19 mouse cellular contexts compared by ENCODE assay signal in the genomic region with DNA sequence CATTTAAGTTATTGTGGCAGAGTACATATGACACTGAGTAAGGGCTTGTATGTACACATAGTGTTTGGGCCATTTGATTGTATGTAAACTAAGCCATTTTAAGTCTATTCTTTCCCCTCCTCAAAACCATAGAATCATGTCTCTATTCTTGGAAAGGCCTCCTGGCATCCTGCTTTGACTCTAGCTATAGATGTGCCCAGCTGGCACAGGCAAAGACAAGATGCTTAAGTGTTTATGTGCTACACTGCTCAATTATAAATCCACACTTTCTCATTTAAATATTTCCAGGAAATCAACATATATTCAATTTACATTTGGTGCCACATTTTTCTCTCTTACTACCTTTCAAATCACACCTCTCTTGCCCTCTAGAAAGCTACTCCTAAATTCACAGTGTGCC.
DNase-seq lines count a peak whose midpoint lies in the region; ATAC-seq and TF ChIP-seq lines count a peak whose summit lies in the region.
"Had no signal": no experiment of that assay in that cellular context is flagged by ENCODE, and none has a peak within 500 bp of the region (broad histone marks: within the 10 kb centered on the region; RNA-seq: fewer than 3 reads in every experiment).

No protein-coding gene starts in this region.

- no peaks in the 10 kb centered on the region for H3K27me3 ChIP-seq in forebrain, embryonic 15.5 days
- peaks cover 12% of the 10 kb centered on the region for H3K27me3 ChIP-seq in forebrain, embryonic 12.5 days
- no peaks in the 10 kb centered on the region for H3K27me3 ChIP-seq in forebrain, postnatal 0 days (ENCODE audit: insufficient read depth, low read length)
- peaks cover 9% of the 10 kb centered on the region; the same call in 1 of the 2 replicates for H3K27me3 ChIP-seq in forebrain, embryonic 10.5 days (ENCODE audit: poor library complexity, severe bottlenecking)
- H3K27me3 ChIP-seq: embryonic facial prominence, embryonic 13.5 days; embryonic facial prominence, embryonic 15.5 days had no signal

- DNase-seq in forebrain, postnatal 0 days, result peak; percentile 6
- DNase-seq in forebrain, embryonic 10.5 days (ENCODE audit: extremely low spot score, low spot score), result no peak
- no peak for DNase-seq in adrenal gland, postnatal 36 days
- DNase-seq: adrenal gland, adult 2 months; adrenal gland, postnatal 10 days; adrenal gland, postnatal 25 days; cerebellum, adult 11 months; cerebellum, adult 18-20 months; cerebellum, adult 8-10 months; cerebellum, adult 9-11 months; cerebellum, postnatal 14 days; cerebellum, postnatal 36 days; embryo, embryonic 11 days; gastrocnemius, adult 2 months had no signal

- no peak overlapping the region for H3K4me2 ChIP-seq in forebrain, embryonic 15.5 days (replicated peaks)
- no peak overlapping the region for H3K4me2 ChIP-seq in forebrain, embryonic 12.5 days
- no peak overlapping the region for H3K4me2 ChIP-seq in forebrain, postnatal 0 days (ENCODE audit: low read depth)
- H3K4me2 ChIP-seq: embryonic facial prominence, embryonic 13.5 days; embryonic facial prominence, embryonic 15.5 days had no signal

- 0 out of 2 replicates have a peak, but pooled peaks have one; percentile 66 for ATAC-seq in forebrain, embryonic 15.5 days (replicated peaks)
- no peak for ATAC-seq in forebrain, embryonic 12.5 days (ENCODE audit: low FRiP score)
- no peak for ATAC-seq in forebrain, postnatal 0 days

- TF ChIP-seq CTCF in forebrain, postnatal 0 days (IDR thresholded peaks at IDR 0.05; ENCODE audit: low read depth), result no peak

- no peak overlapping the region for H3K9ac ChIP-seq in forebrain, embryonic 15.5 days (replicated peaks)
- H3K9ac ChIP-seq in forebrain, embryonic 12.5 days, result no peak overlapping the region
- no peak overlapping the region for H3K9ac ChIP-seq in forebrain, postnatal 0 days
- H3K9ac ChIP-seq: embryonic facial prominence, embryonic 13.5 days; embryonic facial prominence, embryonic 15.5 days had no signal

- H3K36me3 ChIP-seq in forebrain, embryonic 15.5 days, result no peaks in the 10 kb centered on the region
- no peaks in the 10 kb centered on the region for H3K36me3 ChIP-seq in forebrain, embryonic 12.5 days (replicated peaks)
- no peaks in the 10 kb centered on the region for H3K36me3 ChIP-seq in forebrain, postnatal 0 days (ENCODE audit: insufficient read depth)
- no peaks in the 10 kb centered on the region for H3K36me3 ChIP-seq in forebrain, embryonic 10.5 days (replicated peaks)
- H3K36me3 ChIP-seq: embryonic facial prominence, embryonic 13.5 days; embryonic facial prominence, embryonic 15.5 days had no signal

- H3K4me3 ChIP-seq in forebrain, embryonic 15.5 days, result no peak overlapping the region
- H3K4me3 ChIP-seq in forebrain, embryonic 12.5 days (replicated peaks), result no peak overlapping the region
- H3K4me3 ChIP-seq in forebrain, postnatal 0 days (ENCODE audit: low read depth, low read length), result no peak overlapping the region
- H3K4me3 ChIP-seq in forebrain, embryonic 10.5 days, result no peak overlapping the region
- H3K4me3 ChIP-seq: embryonic facial prominence, embryonic 13.5 days; embryonic facial prominence, embryonic 15.5 days; erythroblast, embryonic 14.5 days; gastrocnemius, adult 2 months had no signal

- no peak overlapping the region for H3K27ac ChIP-seq in forebrain, embryonic 15.5 days (replicated peaks)
- H3K27ac ChIP-seq in forebrain, embryonic 12.5 days, result no peak overlapping the region
- no peak overlapping the region for H3K27ac ChIP-seq in forebrain, postnatal 0 days (ENCODE audit: low read depth, low read length)
- H3K27ac ChIP-seq in forebrain, embryonic 10.5 days, result no peak overlapping the region
- H3K27ac ChIP-seq: embryonic facial prominence, embryonic 13.5 days; embryonic facial prominence, embryonic 15.5 days; gastrocnemius, adult 2 months had no signal

- peaks cover 6% of the 10 kb centered on the region; the same call in 1 of the 2 replicates for H3K4me1 ChIP-seq in forebrain, embryonic 15.5 days
- peaks cover 11% of the 10 kb centered on the region; the same call in 1 of the 2 replicates for H3K4me1 ChIP-seq in forebrain, embryonic 12.5 days
- no peaks in the 10 kb centered on the region for H3K4me1 ChIP-seq in forebrain, postnatal 0 days (ENCODE audit: insufficient read depth)
- peaks cover 16% of the 10 kb centered on the region for H3K4me1 ChIP-seq in forebrain, embryonic 10.5 days

- H3K9me3 ChIP-seq in forebrain, embryonic 15.5 days, result no peaks in the 10 kb centered on the region
- H3K9me3 ChIP-seq in forebrain, embryonic 12.5 days, result no peaks in the 10 kb centered on the region
- no peaks in the 10 kb centered on the region for H3K9me3 ChIP-seq in forebrain, postnatal 0 days (ENCODE audit: low read length)
- H3K9me3 ChIP-seq in forebrain, embryonic 10.5 days, result no peaks in the 10 kb centered on the region
- H3K9me3 ChIP-seq: embryonic facial prominence, embryonic 13.5 days; embryonic facial prominence, embryonic 15.5 days had no signal
